Mouse (Mus musculus): ENCODE measurements around the gene Ccl12. TPM values are rescaled to one million over a fixed set of nuclear protein-coding genes. Genes with fewer than 3 reads are reported as not detected.

The Ccl12 gene
- polyA plus RNA-seq, 1 experiment from 2014 or later, result 1.7 TPM

GRCm38 (mm10) chr11:82073686-82074085 is 28.0 kb upstream of the Ccl12 start:
- Histone ChIP-seq H3K4me3 (ENCODE audit: low read length) (no peak overlapping the region), H3K9me3 (ENCODE audit: control insufficient read depth, low read length) (no peaks in the 10 kb centered on the region), H3K4me1 (ENCODE audit: control insufficient read depth, insufficient read depth, low read depth, low read length) (no peaks in the 10 kb centered on the region), H3K9ac (ENCODE audit: low read depth, low read length) (no peak overlapping the region), H3K27ac (ENCODE audit: low read depth, low read length) (no peak overlapping the region), H3K27me3 (replicated peaks; ENCODE audit: control insufficient read depth, insufficient read depth, low read length) (no peaks in the 10 kb centered on the region), H3K36me3 (ENCODE audit: control insufficient read depth, insufficient read depth, low read length) (no peaks in the 10 kb centered on the region), H3K4me2 (ENCODE audit: low read length) (no peak overlapping the region)
- WGBS, result 86% methylated on average over 3 of the region's 3 CpGs
- ATAC-seq, result no peak

GRCm38 (mm10) chr11:82077031-82077430 is 24.6 kb upstream of the Ccl12 start:
- H3K36me3 ChIP-seq (ENCODE audit: control insufficient read depth, insufficient read depth, low read length), result no peaks in the 10 kb centered on the region
- no peak overlapping the region for H3K4me3 ChIP-seq (ENCODE audit: low read length)
- WGBS, result 81% methylated on average over 3 of the region's 3 CpGs
- no peak overlapping the region for H3K4me2 ChIP-seq (ENCODE audit: low read length)
- H3K9me3 ChIP-seq (ENCODE audit: control insufficient read depth, low read length), result no peaks in the 10 kb centered on the region
- no peaks in the 10 kb centered on the region for H3K27me3 ChIP-seq (replicated peaks; ENCODE audit: control insufficient read depth, insufficient read depth, low read length)
- ATAC-seq, result no peak
- H3K4me1 ChIP-seq (ENCODE audit: control insufficient read depth, insufficient read depth, low read depth, low read length), result no peaks in the 10 kb centered on the region
- H3K27ac ChIP-seq (ENCODE audit: low read depth, low read length), result no peak overlapping the region
- H3K9ac ChIP-seq (ENCODE audit: low read depth, low read length), result no peak overlapping the region

GRCm38 (mm10) chr11:82078136-82078730 is 23.4 kb upstream of the Ccl12 start:
- Histone ChIP-seq H3K4me2 (ENCODE audit: low read length) (no peak overlapping the region), H3K4me1 (ENCODE audit: control insufficient read depth, insufficient read depth, low read depth, low read length) (no peaks in the 10 kb centered on the region), H3K27ac (ENCODE audit: low read depth, low read length) (no peak overlapping the region), H3K27me3 (replicated peaks; ENCODE audit: control insufficient read depth, insufficient read depth, low read length) (no peaks in the 10 kb centered on the region), H3K4me3 (ENCODE audit: low read length) (no peak overlapping the region), H3K36me3 (ENCODE audit: control insufficient read depth, insufficient read depth, low read length) (no peaks in the 10 kb centered on the region), H3K9me3 (ENCODE audit: control insufficient read depth, low read length) (no peaks in the 10 kb centered on the region), H3K9ac (ENCODE audit: low read depth, low read length) (no peak overlapping the region)
- no peak for ATAC-seq

- 81% methylated on average over 3 of the region's 3 CpGs for WGBS
Observed at GRCm38 (mm10) chr11:82080865-82081264, 20.8 kb upstream of the Ccl12 start.

GRCm38 (mm10) chr11:82084360-82084759 is 17.3 kb upstream of the Ccl12 start:
- Histone ChIP-seq H3K36me3 (ENCODE audit: control insufficient read depth, insufficient read depth, low read length) (no peaks in the 10 kb centered on the region), H3K4me1 (ENCODE audit: control insufficient read depth, insufficient read depth, low read depth, low read length) (no peaks in the 10 kb centered on the region), H3K27me3 (replicated peaks; ENCODE audit: control insufficient read depth, insufficient read depth, low read length) (no peaks in the 10 kb centered on the region), H3K4me3 (ENCODE audit: low read length) (no peak overlapping the region), H3K27ac (ENCODE audit: low read depth, low read length) (no peak overlapping the region), H3K9ac (ENCODE audit: low read depth, low read length) (no peak overlapping the region), H3K4me2 (ENCODE audit: low read length) (no peak overlapping the region), H3K9me3 (ENCODE audit: control insufficient read depth, low read length) (no peaks in the 10 kb centered on the region)
- ATAC-seq, result no peak
- WGBS, result 79% methylated on average over 3 of the region's 3 CpGs

More at GRCm38 (mm10) chr11:82080865-82081264, 20.8 kb upstream of the Ccl12 start:
- no peak overlapping the region for H3K4me2 ChIP-seq (ENCODE audit: low read length)
- no peaks in the 10 kb centered on the region for H3K9me3 ChIP-seq (ENCODE audit: control insufficient read depth, low read length)
- no peaks in the 10 kb centered on the region for H3K27me3 ChIP-seq (replicated peaks; ENCODE audit: control insufficient read depth, insufficient read depth, low read length)
- H3K9ac ChIP-seq (ENCODE audit: low read depth, low read length), result no peak overlapping the region
- no peak overlapping the region for H3K4me3 ChIP-seq (ENCODE audit: low read length)
- no peaks in the 10 kb centered on the region for H3K4me1 ChIP-seq (ENCODE audit: control insufficient read depth, insufficient read depth, low read depth, low read length)
- no peaks in the 10 kb centered on the region for H3K36me3 ChIP-seq (ENCODE audit: control insufficient read depth, insufficient read depth, low read length)
- no peak overlapping the region for H3K27ac ChIP-seq (ENCODE audit: low read depth, low read length)
- no peak for ATAC-seq

- ATAC-seq, result no peak
- Histone ChIP-seq H3K4me2 (ENCODE audit: low read length) (no peak overlapping the region), H3K9me3 (ENCODE audit: control insufficient read depth, low read length) (no peaks in the 10 kb centered on the region), H3K9ac (ENCODE audit: low read depth, low read length) (no peak overlapping the region), H3K36me3 (ENCODE audit: control insufficient read depth, insufficient read depth, low read length) (no peaks in the 10 kb centered on the region), H3K4me3 (ENCODE audit: low read length) (no peak overlapping the region), H3K27ac (ENCODE audit: low read depth, low read length) (no peak overlapping the region), H3K4me1 (ENCODE audit: control insufficient read depth, insufficient read depth, low read depth, low read length) (no peaks in the 10 kb centered on the region), H3K27me3 (replicated peaks; ENCODE audit: control insufficient read depth, insufficient read depth, low read length) (no peaks in the 10 kb centered on the region)
- 87% methylated on average over 10 of the region's 10 CpGs for WGBS
Observed at GRCm38 (mm10) chr11:82099511-82100323, 1.9 kb upstream of the Ccl12 start.

- Histone ChIP-seq H3K27ac (ENCODE audit: low read depth, low read length) (no peak overlapping the region), H3K9ac (ENCODE audit: low read depth, low read length) (no peak overlapping the region), H3K4me2 (ENCODE audit: low read length) (no peak overlapping the region), H3K27me3 (replicated peaks; ENCODE audit: control insufficient read depth, insufficient read depth, low read length) (no peaks in the 10 kb centered on the region), H3K36me3 (ENCODE audit: control insufficient read depth, insufficient read depth, low read length) (no peaks in the 10 kb centered on the region), H3K4me1 (ENCODE audit: control insufficient read depth, insufficient read depth, low read depth, low read length) (no peaks in the 10 kb centered on the region), H3K4me3 (ENCODE audit: low read length) (no peak overlapping the region), H3K9me3 (ENCODE audit: control insufficient read depth, low read length) (no peaks in the 10 kb centered on the region)
- ATAC-seq, result no peak
- 83% methylated on average over 4 of the region's 4 CpGs for WGBS
Observed at GRCm38 (mm10) chr11:82101087-82101486, 558 bp upstream of the Ccl12 start.

- Histone ChIP-seq H3K9ac (ENCODE audit: low read depth, low read length) (no peak overlapping the region), H3K27me3 (replicated peaks; ENCODE audit: control insufficient read depth, insufficient read depth, low read length) (no peaks in the 10 kb centered on the region), H3K4me3 (ENCODE audit: low read length) (no peak overlapping the region), H3K4me1 (ENCODE audit: control insufficient read depth, insufficient read depth, low read depth, low read length) (no peaks in the 10 kb centered on the region), H3K4me2 (ENCODE audit: low read length) (no peak overlapping the region), H3K27ac (ENCODE audit: low read depth, low read length) (no peak overlapping the region), H3K36me3 (ENCODE audit: control insufficient read depth, insufficient read depth, low read length) (no peaks in the 10 kb centered on the region), H3K9me3 (ENCODE audit: control insufficient read depth, low read length) (no peaks in the 10 kb centered on the region)
- ATAC-seq, result no peak
Observed at GRCm38 (mm10) chr11:82109611-82110010, 8.0 kb downstream of the Ccl12 start.

- H3K4me1 ChIP-seq (ENCODE audit: control insufficient read depth, insufficient read depth, low read depth, low read length), result no peaks in the 10 kb centered on the region
- ATAC-seq, result no peak
Observed at GRCm38 (mm10) chr11:82110372-82111248, 9.0 kb downstream of the Ccl12 start.

More at GRCm38 (mm10) chr11:82110372-82111248, 9.0 kb downstream of the Ccl12 start:
- Histone ChIP-seq H3K9me3 (ENCODE audit: control insufficient read depth, low read length) (no peaks in the 10 kb centered on the region), H3K27me3 (replicated peaks; ENCODE audit: control insufficient read depth, insufficient read depth, low read length) (no peaks in the 10 kb centered on the region), H3K36me3 (ENCODE audit: control insufficient read depth, insufficient read depth, low read length) (no peaks in the 10 kb centered on the region), H3K4me3 (ENCODE audit: low read length) (no peak overlapping the region), H3K9ac (ENCODE audit: low read depth, low read length) (no peak overlapping the region), H3K4me2 (ENCODE audit: low read length) (no peak overlapping the region), H3K27ac (ENCODE audit: low read depth, low read length) (no peak overlapping the region)
- WGBS, result 65% methylated on average over 6 of the region's 6 CpGs
